Mouse (Mus musculus) lung, adult 2 months (tissue): ENCODE measurements at regions not wholly inside any gene's neighbourhood (a gene's known extent, or its start where the extent isn't known, plus 50 kb on each side); places are given as distances from the start of the nearest gene placed in this dataset.

Experiments used
- CTCF ChIP-seq: fragments of 200-500 bp; IDR thresholded peaks from 2 replicates; pipeline ENCODE4 v1.5.1; 2011; ENCODE audit warnings: mild to moderate bottlenecking, low read length, control low read depth; ENCODE audit not compliant: insufficient read depth
- POLR2A ChIP-seq: fragments of 200-500 bp; IDR thresholded peaks from 2 replicates; pipeline ENCODE4 v1.6.1; 2011; ENCODE audit warnings: low read depth, mild to moderate bottlenecking, control low read depth, low read length, borderline replicate concordance; ENCODE audit errors: extremely low read depth

- no peak for TF ChIP-seq CTCF
- no peak for TF ChIP-seq POLR2A
Observed at GRCm38 (mm10) chr19:60146451-60147190, 79.9 kb downstream of the Fam204a start.
